Mouse (Mus musculus): ENCODE results near the gene Atf1. TPM values are rescaled to one million over a fixed set of nuclear protein-coding genes. Genes with fewer than 3 reads are reported as not detected.
"Not testable (repeated sequence)": the region's sequence is repeated elsewhere in the genome, so short reads cannot be mapped to it uniquely, and the experiment has no call there.

Atf1 gene
- polyA plus RNA-seq, 1 experiment from 2014 or later = 36.3 TPM

DNA sequence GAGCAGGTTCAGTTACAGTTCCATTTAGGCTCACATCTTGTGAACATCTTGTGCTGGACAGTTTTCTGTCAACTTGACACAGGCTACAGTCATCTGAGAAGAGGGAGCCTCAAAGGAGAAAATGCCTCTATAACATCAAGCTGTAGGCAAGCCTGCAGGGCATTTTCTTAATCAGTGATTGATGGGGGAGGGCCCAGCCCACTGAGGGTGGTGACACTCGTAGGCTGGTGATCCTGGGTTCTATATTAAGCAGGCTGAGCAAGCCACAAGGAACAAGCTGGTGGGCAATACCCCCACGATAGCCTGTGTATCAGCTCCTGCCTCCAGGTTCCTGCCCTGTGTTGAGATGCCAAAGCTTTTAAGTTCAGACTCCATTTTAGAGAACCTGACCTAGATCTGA is 41.3 kb downstream of the Atf1 start:
- H3K27ac ChIP-seq (replicated peaks; ENCODE audit: low read depth, low read length) = no peak overlapping the region
- DNase-seq (ENCODE audit: low spot score) = no peak
- no peak overlapping the region for H3K9ac ChIP-seq (replicated peaks; ENCODE audit: low read length)
- no peaks in the 10 kb centered on the region for H3K36me3 ChIP-seq (replicated peaks; ENCODE audit: control insufficient read depth, insufficient read depth, low read depth, low read length)
- H3K4me2 ChIP-seq (ENCODE audit: low read depth, low read length) = no peak overlapping the region
- H3K9me3 ChIP-seq (replicated peaks; ENCODE audit: control insufficient read depth, low read length) = no peaks in the 10 kb centered on the region
- WGBS = 66% methylated on average over 2 of the region's 2 CpGs
- ATAC-seq (replicated peaks; ENCODE audit: insufficient number of reproducible peaks, low FRiP score, low TSS enrichment, low read depth) = no peak
- H3K27me3 ChIP-seq (ENCODE audit: control insufficient read depth, insufficient read depth, low read length) = no peaks in the 10 kb centered on the region
- H3K4me3 ChIP-seq (ENCODE audit: low read depth, low read length) = no peak overlapping the region
- H3K4me1 ChIP-seq (ENCODE audit: control insufficient read depth, insufficient read depth, low read length) = no peaks in the 10 kb centered on the region

GRCm38 (mm10) chr15:100269776-100270175 is 42.2 kb downstream of the Atf1 start:
- Histone ChIP-seq H3K27me3 (ENCODE audit: control insufficient read depth, insufficient read depth, low read length) (no peaks in the 10 kb centered on the region), H3K27ac (replicated peaks; ENCODE audit: low read depth, low read length) (no peak overlapping the region), H3K4me3 (ENCODE audit: low read depth, low read length) (no peak overlapping the region), H3K9ac (replicated peaks; ENCODE audit: low read length) (no peak overlapping the region), H3K36me3 (replicated peaks; ENCODE audit: control insufficient read depth, insufficient read depth, low read depth, low read length) (no peaks in the 10 kb centered on the region), H3K9me3 (replicated peaks; ENCODE audit: control insufficient read depth, low read length) (no peaks in the 10 kb centered on the region), H3K4me2 (ENCODE audit: low read depth, low read length) (no peak overlapping the region), H3K4me1 (ENCODE audit: control insufficient read depth, insufficient read depth, low read length) (no peaks in the 10 kb centered on the region)
- DNase-seq (ENCODE audit: low spot score) (no peak), ATAC-seq (replicated peaks; ENCODE audit: insufficient number of reproducible peaks, low FRiP score, low TSS enrichment, low read depth) (no peak)
- WGBS = 14% methylated on average over 9 of the region's 9 CpGs

DNA sequence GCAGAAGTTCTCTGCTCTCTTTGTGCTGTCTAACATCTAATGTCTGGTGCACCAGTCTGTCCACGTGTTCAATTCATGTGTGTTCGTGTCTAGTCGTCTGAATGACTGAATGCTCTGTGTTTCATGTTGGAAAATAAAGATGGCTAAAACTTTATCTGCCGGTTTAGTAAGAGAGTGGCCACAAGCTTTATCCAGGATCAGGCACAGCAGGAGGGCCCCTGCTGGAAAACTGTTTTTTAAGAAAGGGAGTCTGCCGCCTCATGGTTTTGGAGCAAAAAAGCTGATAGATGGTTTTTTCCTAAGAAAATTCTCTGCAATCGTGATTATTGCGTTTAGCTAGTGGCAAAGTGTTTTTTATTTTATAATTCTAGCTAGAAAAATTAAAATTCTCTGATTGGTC is 43.0 kb downstream of the Atf1 start:
- H3K4me3 ChIP-seq (ENCODE audit: low read depth, low read length); H3K9ac ChIP-seq (replicated peaks; ENCODE audit: low read length); H3K4me2 ChIP-seq (ENCODE audit: low read depth, low read length); DNase-seq (ENCODE audit: low spot score); H3K9me3 ChIP-seq (replicated peaks; ENCODE audit: control insufficient read depth, low read length); H3K36me3 ChIP-seq (replicated peaks; ENCODE audit: control insufficient read depth, insufficient read depth, low read depth, low read length); H3K27me3 ChIP-seq (ENCODE audit: control insufficient read depth, insufficient read depth, low read length); ATAC-seq (replicated peaks; ENCODE audit: insufficient number of reproducible peaks, low FRiP score, low TSS enrichment, low read depth); H3K27ac ChIP-seq (replicated peaks; ENCODE audit: low read depth, low read length); H3K4me1 ChIP-seq (ENCODE audit: control insufficient read depth, insufficient read depth, low read length): not testable (repeated sequence)
- 27% methylated on average over 7 of the region's 7 CpGs for WGBS

- Histone ChIP-seq H3K9me3 (replicated peaks; ENCODE audit: control insufficient read depth, low read length) (no peaks in the 10 kb centered on the region), H3K36me3 (replicated peaks; ENCODE audit: control insufficient read depth, insufficient read depth, low read depth, low read length) (no peaks in the 10 kb centered on the region), H3K4me1 (ENCODE audit: control insufficient read depth, insufficient read depth, low read length) (no peaks in the 10 kb centered on the region), H3K9ac (replicated peaks; ENCODE audit: low read length) (no peak overlapping the region), H3K4me2 (ENCODE audit: low read depth, low read length) (no peak overlapping the region), H3K27me3 (ENCODE audit: control insufficient read depth, insufficient read depth, low read length) (no peaks in the 10 kb centered on the region), H3K4me3 (ENCODE audit: low read depth, low read length) (no peak overlapping the region), H3K27ac (replicated peaks; ENCODE audit: low read depth, low read length) (no peak overlapping the region)
- DNase-seq (ENCODE audit: low spot score) (no peak), ATAC-seq (replicated peaks; ENCODE audit: insufficient number of reproducible peaks, low FRiP score, low TSS enrichment, low read depth) (no peak)
- 65% methylated on average over 14 of the region's 14 CpGs for WGBS
Measured at GRCm38 (mm10) chr15:100271411-100271810, 43.8 kb downstream of the Atf1 start.

DNA sequence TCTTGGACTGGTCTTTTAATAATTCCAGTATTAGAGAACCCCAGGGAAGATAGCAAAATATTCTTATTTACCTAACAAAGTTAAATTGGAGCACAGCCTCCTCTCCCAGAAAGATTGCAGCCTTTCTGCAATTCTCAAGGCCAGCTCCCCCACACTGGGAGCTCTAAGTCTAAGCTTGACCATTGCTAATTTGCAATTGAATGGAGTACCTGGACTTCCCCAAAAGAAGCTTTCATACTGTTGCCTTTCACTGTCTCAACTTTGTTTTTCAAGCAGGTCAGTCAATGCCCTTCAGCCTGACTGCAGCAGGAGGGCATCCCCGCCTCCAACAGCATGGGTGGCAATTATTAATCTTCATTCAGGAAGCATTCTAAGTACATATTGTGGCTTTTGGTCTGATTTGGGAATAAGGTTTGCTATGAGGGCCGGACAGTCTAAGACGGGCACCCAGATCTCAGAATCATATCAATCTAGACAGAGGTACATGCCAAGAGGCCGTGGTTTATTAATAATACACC is 46.2 kb downstream of the Atf1 start:
- not testable (repeated sequence) for H3K4me3 ChIP-seq (ENCODE audit: low read depth, low read length); H3K4me2 ChIP-seq (ENCODE audit: low read depth, low read length); H3K27me3 ChIP-seq (ENCODE audit: control insufficient read depth, insufficient read depth, low read length); H3K9me3 ChIP-seq (replicated peaks; ENCODE audit: control insufficient read depth, low read length); H3K4me1 ChIP-seq (ENCODE audit: control insufficient read depth, insufficient read depth, low read length); DNase-seq (ENCODE audit: low spot score); H3K27ac ChIP-seq (replicated peaks; ENCODE audit: low read depth, low read length); H3K36me3 ChIP-seq (replicated peaks; ENCODE audit: control insufficient read depth, insufficient read depth, low read depth, low read length); H3K9ac ChIP-seq (replicated peaks; ENCODE audit: low read length); ATAC-seq (replicated peaks; ENCODE audit: insufficient number of reproducible peaks, low FRiP score, low TSS enrichment, low read depth)
- 91% methylated on average over 4 of the region's 4 CpGs for whole genome bisulfite sequencing

GRCm38 (mm10) chr15:100274790-100275559 is 47.4 kb downstream of the Atf1 start:
- Histone ChIP-seq H3K27ac (replicated peaks; ENCODE audit: low read depth, low read length) (no peak overlapping the region), H3K27me3 (ENCODE audit: control insufficient read depth, insufficient read depth, low read length) (no peaks in the 10 kb centered on the region), H3K4me2 (ENCODE audit: low read depth, low read length) (no peak overlapping the region), H3K9ac (replicated peaks; ENCODE audit: low read length) (no peak overlapping the region), H3K4me3 (ENCODE audit: low read depth, low read length) (no peak overlapping the region), H3K36me3 (replicated peaks; ENCODE audit: control insufficient read depth, insufficient read depth, low read depth, low read length) (no peaks in the 10 kb centered on the region), H3K9me3 (replicated peaks; ENCODE audit: control insufficient read depth, low read length) (no peaks in the 10 kb centered on the region), H3K4me1 (ENCODE audit: control insufficient read depth, insufficient read depth, low read length) (no peaks in the 10 kb centered on the region)
- WGBS = 88% methylated on average over 7 of the region's 7 CpGs
- DNase-seq (ENCODE audit: low spot score) (no peak), ATAC-seq (replicated peaks; ENCODE audit: insufficient number of reproducible peaks, low FRiP score, low TSS enrichment, low read depth) (no peak)

DNA sequence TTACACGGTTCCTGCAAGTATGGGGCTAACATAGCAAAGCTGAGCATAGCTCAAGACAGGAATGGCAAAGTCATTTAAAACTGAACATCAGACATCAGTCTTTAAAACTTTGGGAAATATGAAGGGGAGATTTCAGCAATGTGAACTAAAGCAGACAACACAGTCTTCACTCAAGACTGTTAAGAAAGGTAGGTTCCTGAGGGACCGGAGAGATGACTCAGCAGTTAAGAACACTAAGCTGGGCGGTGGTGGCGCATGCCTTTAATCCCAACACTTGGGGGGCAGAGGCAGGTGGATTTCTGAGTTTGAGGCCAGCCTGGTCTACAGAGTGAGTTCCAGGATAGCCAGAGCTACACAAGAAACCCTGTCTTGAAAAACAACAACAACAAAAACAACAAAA is 48.8 kb downstream of the Atf1 start:
- H3K27me3 ChIP-seq (ENCODE audit: control insufficient read depth, insufficient read depth, low read length) = no peaks in the 10 kb centered on the region
- H3K9ac ChIP-seq (replicated peaks; ENCODE audit: low read length) = no peak overlapping the region
- no peak overlapping the region for H3K4me3 ChIP-seq (ENCODE audit: low read depth, low read length)
- H3K27ac ChIP-seq (replicated peaks; ENCODE audit: low read depth, low read length) = no peak overlapping the region
- H3K36me3 ChIP-seq (replicated peaks; ENCODE audit: control insufficient read depth, insufficient read depth, low read depth, low read length) = no peaks in the 10 kb centered on the region
- DNase-seq (ENCODE audit: low spot score) (no peak), ATAC-seq (replicated peaks; ENCODE audit: insufficient number of reproducible peaks, low FRiP score, low TSS enrichment, low read depth) (no peak)
- no peaks in the 10 kb centered on the region for H3K9me3 ChIP-seq (replicated peaks; ENCODE audit: control insufficient read depth, low read length)
- WGBS = 92% methylated on average over 4 of the region's 4 CpGs
- no peaks in the 10 kb centered on the region for H3K4me1 ChIP-seq (ENCODE audit: control insufficient read depth, insufficient read depth, low read length)
- no peak overlapping the region for H3K4me2 ChIP-seq (ENCODE audit: low read depth, low read length)

GRCm38 (mm10) chr15:100277586-100277985 is 50.0 kb downstream of the Atf1 start:
- H3K4me2 ChIP-seq (ENCODE audit: low read depth, low read length) = no peak overlapping the region
- H3K36me3 ChIP-seq (replicated peaks; ENCODE audit: control insufficient read depth, insufficient read depth, low read depth, low read length) = no peaks in the 10 kb centered on the region
- no peak for ATAC-seq (replicated peaks; ENCODE audit: insufficient number of reproducible peaks, low FRiP score, low TSS enrichment, low read depth)
- 88% methylated on average over 3 of the region's 3 CpGs for WGBS
- no peak overlapping the region for H3K27ac ChIP-seq (replicated peaks; ENCODE audit: low read depth, low read length)
- H3K9ac ChIP-seq (replicated peaks; ENCODE audit: low read length) = no peak overlapping the region
- no peaks in the 10 kb centered on the region for H3K27me3 ChIP-seq (ENCODE audit: control insufficient read depth, insufficient read depth, low read length)
- no peak for DNase-seq (ENCODE audit: low spot score)
- H3K9me3 ChIP-seq (replicated peaks; ENCODE audit: control insufficient read depth, low read length) = no peaks in the 10 kb centered on the region
- no peaks in the 10 kb centered on the region for H3K4me1 ChIP-seq (ENCODE audit: control insufficient read depth, insufficient read depth, low read length)
- no peak overlapping the region for H3K4me3 ChIP-seq (ENCODE audit: low read depth, low read length)
